Mouse (Mus musculus) erythroblast, embryonic 14.5 days (primary cell): ENCODE data around the gene Mlxipl.

Experiments used
- GATA1 ChIP-seq: IDR thresholded peaks from 2 replicates; pipeline ENCODE4 v1.6.1; 2012; ENCODE audit warnings: low read length, inconsistent platforms, mixed read lengths
- TAL1 ChIP-seq: IDR thresholded peaks from 3 replicates; pipeline ENCODE4 v1.6.1; 2012; ENCODE audit warnings: low read length, inconsistent platforms, mixed read lengths

GRCm38 (mm10) chr5:135168063-135169062 lies 78.7 kb downstream of the Mlxipl start, which contains the start of gene Bcl7b:
- TF ChIP-seq GATA1: no peak
- TF ChIP-seq TAL1: no peak
